Mouse (Mus musculus): ENCODE results near the gene Wbp2nl. TPM values are rescaled to one million over a fixed set of nuclear protein-coding genes. Genes with fewer than 3 reads are reported as not detected.

The Wbp2nl gene
- polyA plus RNA-seq, 1 experiment from 2014 or later, result not detected

- ATAC-seq (ENCODE audit: low FRiP score, low read depth), result peak; percentile 84
- Histone ChIP-seq H3K4me1 (peaks cover 38% of the 10 kb centered on the region), H3K27me3 (replicated peaks) (peaks cover 21% of the 10 kb centered on the region), H3K9ac (peak overlapping the region; percentile 92), H3K36me3 (peaks cover 22% of the 10 kb centered on the region), H3K4me2 (replicated peaks) (peak overlapping the region; percentile 76), H3K4me3 (peak overlapping the region; percentile 76), H3K9me3 (no peaks in the 10 kb centered on the region), H3K27ac (peak overlapping the region; percentile 94)
- under 1% methylated on average over 85 of the region's 86 CpGs for WGBS
Measured at GRCm38 (mm10) chr15:82274927-82275901, 23.5 kb upstream of the Wbp2nl start.

- ATAC-seq (ENCODE audit: low FRiP score, low read depth), result no peak
- peaks cover 42% of the 10 kb centered on the region for H3K36me3 ChIP-seq
- 82% methylated on average over 5 of the region's 5 CpGs for WGBS
- 0 out of 2 replicates have a peak overlapping the region, but pooled peaks have one; percentile 3 for H3K9ac ChIP-seq
- peak overlapping the region; percentile 76 for H3K4me2 ChIP-seq (replicated peaks)
- H3K9me3 ChIP-seq, result no peaks in the 10 kb centered on the region
- peaks cover 38% of the 10 kb centered on the region for H3K4me1 ChIP-seq
- H3K4me3 ChIP-seq, result no peak overlapping the region
- H3K27ac ChIP-seq, result no peak overlapping the region
- H3K27me3 ChIP-seq (replicated peaks), result peaks cover 14% of the 10 kb centered on the region
Measured at GRCm38 (mm10) chr15:82277591-82277990, 21.2 kb upstream of the Wbp2nl start.

- no peaks in the 10 kb centered on the region for H3K9me3 ChIP-seq
- no peaks in the 10 kb centered on the region for H3K27me3 ChIP-seq (replicated peaks)
- WGBS, result 87% methylated on average over 4 of the region's 4 CpGs
- no peak overlapping the region for H3K4me2 ChIP-seq (replicated peaks)
- no peak for ATAC-seq (ENCODE audit: low FRiP score, low read depth)
- H3K27ac ChIP-seq, result no peak overlapping the region
- H3K9ac ChIP-seq, result no peak overlapping the region
- H3K4me3 ChIP-seq, result no peak overlapping the region
- peaks cover 27% of the 10 kb centered on the region for H3K4me1 ChIP-seq
- H3K36me3 ChIP-seq, result peaks cover 72% of the 10 kb centered on the region
Measured at GRCm38 (mm10) chr15:82280638-82281037, 18.1 kb upstream of the Wbp2nl start.

GRCm38 (mm10) chr15:82286157-82286556 lies 12.6 kb upstream of the Wbp2nl start:
- no peak overlapping the region for H3K27ac ChIP-seq
- no peak overlapping the region for H3K4me3 ChIP-seq
- H3K36me3 ChIP-seq, result peaks cover 92% of the 10 kb centered on the region
- WGBS, result 66% methylated on average over 12 of the region's 12 CpGs
- ATAC-seq (ENCODE audit: low FRiP score, low read depth), result no peak
- H3K4me2 ChIP-seq (replicated peaks), result no peak overlapping the region
- no peaks in the 10 kb centered on the region for H3K9me3 ChIP-seq
- H3K9ac ChIP-seq, result no peak overlapping the region
- no peaks in the 10 kb centered on the region for H3K4me1 ChIP-seq
- H3K27me3 ChIP-seq (replicated peaks), result no peaks in the 10 kb centered on the region

GRCm38 (mm10) chr15:82290252-82290651 lies 8.5 kb upstream of the Wbp2nl start:
- peaks cover 65% of the 10 kb centered on the region for H3K36me3 ChIP-seq
- no peak for ATAC-seq (ENCODE audit: low FRiP score, low read depth)
- WGBS, result 81% methylated on average over 7 of the region's 7 CpGs

GRCm38 (mm10) chr15:82292851-82293250 lies 5.9 kb upstream of the Wbp2nl start:
- ATAC-seq (ENCODE audit: low FRiP score, low read depth), result peak; percentile 30; the same call in 1 of the 2 replicates
- Histone ChIP-seq H3K9ac (no peak overlapping the region), H3K4me1 (peaks cover 19% of the 10 kb centered on the region), H3K4me2 (replicated peaks) (peak overlapping the region; percentile 42), H3K27ac (peak overlapping the region; percentile 46), H3K27me3 (replicated peaks) (no peaks in the 10 kb centered on the region), H3K36me3 (peaks cover 41% of the 10 kb centered on the region), H3K9me3 (no peaks in the 10 kb centered on the region), H3K4me3 (no peak overlapping the region)
- WGBS, result 12% methylated on average over 5 of the region's 5 CpGs

More at GRCm38 (mm10) chr15:82290252-82290651, 8.5 kb upstream of the Wbp2nl start:
- Histone ChIP-seq H3K4me1 (peaks cover 19% of the 10 kb centered on the region), H3K4me3 (no peak overlapping the region), H3K9ac (no peak overlapping the region), H3K27ac (no peak overlapping the region), H3K27me3 (replicated peaks) (no peaks in the 10 kb centered on the region), H3K9me3 (no peaks in the 10 kb centered on the region), H3K4me2 (replicated peaks) (no peak overlapping the region)

GRCm38 (mm10) chr15:82293271-82293711 lies 5.5 kb upstream of the Wbp2nl start:
- H3K4me3 ChIP-seq, result no peak overlapping the region
- H3K9ac ChIP-seq, result no peak overlapping the region
- peaks cover 19% of the 10 kb centered on the region for H3K4me1 ChIP-seq
- peak; percentile 84 for ATAC-seq (ENCODE audit: low FRiP score, low read depth)
- peak overlapping the region; percentile 46 for H3K27ac ChIP-seq
- whole genome bisulfite sequencing, result 2% methylated on average over 7 of the region's 7 CpGs
- H3K36me3 ChIP-seq, result peaks cover 37% of the 10 kb centered on the region
- H3K9me3 ChIP-seq, result no peaks in the 10 kb centered on the region
- peak overlapping the region; percentile 42 for H3K4me2 ChIP-seq (replicated peaks)
- no peaks in the 10 kb centered on the region for H3K27me3 ChIP-seq (replicated peaks)

GRCm38 (mm10) chr15:82294059-82294458 lies 4.7 kb upstream of the Wbp2nl start:
- no peak overlapping the region for H3K4me3 ChIP-seq

GRCm38 (mm10) chr15:82307107-82307506 lies 8.4 kb downstream of the Wbp2nl start:
- Histone ChIP-seq H3K27me3 (replicated peaks) (no peaks in the 10 kb centered on the region), H3K9me3 (no peaks in the 10 kb centered on the region), H3K27ac (no peak overlapping the region), H3K9ac (no peak overlapping the region), H3K4me3 (no peak overlapping the region), H3K36me3 (no peaks in the 10 kb centered on the region), H3K4me1 (no peaks in the 10 kb centered on the region), H3K4me2 (replicated peaks) (no peak overlapping the region)
- WGBS, result 85% methylated on average over 3 of the region's 3 CpGs
- ATAC-seq (ENCODE audit: low FRiP score, low read depth), result no peak

More at GRCm38 (mm10) chr15:82294059-82294458, 4.7 kb upstream of the Wbp2nl start:
- peaks cover 19% of the 10 kb centered on the region for H3K4me1 ChIP-seq
- peak; percentile 30 for ATAC-seq (ENCODE audit: low FRiP score, low read depth)
- WGBS, result 46% methylated on average over 8 of the region's 8 CpGs
- H3K9me3 ChIP-seq, result no peaks in the 10 kb centered on the region
- no peak overlapping the region for H3K9ac ChIP-seq
- H3K27me3 ChIP-seq (replicated peaks), result no peaks in the 10 kb centered on the region
- peaks cover 29% of the 10 kb centered on the region for H3K36me3 ChIP-seq
- H3K27ac ChIP-seq, result no peak overlapping the region
- no peak overlapping the region for H3K4me2 ChIP-seq (replicated peaks)

GRCm38 (mm10) chr15:82308416-82308815 lies 9.7 kb downstream of the Wbp2nl start:
- Histone ChIP-seq H3K27me3 (replicated peaks) (no peaks in the 10 kb centered on the region), H3K4me1 (no peaks in the 10 kb centered on the region), H3K9ac (no peak overlapping the region), H3K4me2 (replicated peaks) (no peak overlapping the region), H3K9me3 (no peaks in the 10 kb centered on the region), H3K27ac (no peak overlapping the region), H3K36me3 (no peaks in the 10 kb centered on the region), H3K4me3 (no peak overlapping the region)
- no peak for ATAC-seq (ENCODE audit: low FRiP score, low read depth)
- 82% methylated on average over 3 of the region's 3 CpGs for WGBS

- H3K4me2 ChIP-seq (replicated peaks), result no peak overlapping the region
- H3K27me3 ChIP-seq (replicated peaks), result no peaks in the 10 kb centered on the region
- H3K9me3 ChIP-seq, result no peaks in the 10 kb centered on the region
- H3K4me3 ChIP-seq, result no peak overlapping the region
- H3K36me3 ChIP-seq, result no peaks in the 10 kb centered on the region
- H3K9ac ChIP-seq, result no peak overlapping the region
- ATAC-seq (ENCODE audit: low FRiP score, low read depth), result no peak
- H3K27ac ChIP-seq, result no peak overlapping the region
- 88% methylated on average over 6 of the region's 6 CpGs for WGBS
- H3K4me1 ChIP-seq, result no peaks in the 10 kb centered on the region
Measured at GRCm38 (mm10) chr15:82317839-82318238, 19.1 kb downstream of the Wbp2nl start.

- 77% methylated on average over 1 of the region's 1 CpGs for WGBS
- no peaks in the 10 kb centered on the region for H3K27me3 ChIP-seq (replicated peaks)
- ATAC-seq (ENCODE audit: low FRiP score, low read depth), result no peak
Measured at GRCm38 (mm10) chr15:82319613-82320012, 20.9 kb downstream of the Wbp2nl start.

More at GRCm38 (mm10) chr15:82319613-82320012, 20.9 kb downstream of the Wbp2nl start:
- Histone ChIP-seq H3K4me2 (replicated peaks) (no peak overlapping the region), H3K4me1 (no peaks in the 10 kb centered on the region), H3K9ac (no peak overlapping the region), H3K36me3 (no peaks in the 10 kb centered on the region), H3K27ac (no peak overlapping the region), H3K4me3 (no peak overlapping the region), H3K9me3 (no peaks in the 10 kb centered on the region)
